Mouse (Mus musculus): ENCODE results near the gene Jazf1. TPM values are rescaled to one million over a fixed set of nuclear protein-coding genes. Genes with fewer than 3 reads are reported as not detected.

Jazf1 gene
- total RNA-seq, 2 experiments from 2014 or later, result 7.3 to 8.2 TPM

GRCm38 (mm10) chr6:52724805-52725439 lies 343.5 kb downstream of the Jazf1 start:
- peak; percentile 7 to 28 for DNase-seq (ENCODE audit: low spot score in 2 of 2)

Other genes with a start within 250 kb of the Jazf1 start
- 1 to 10 TPM; 7.2 to 7.4 TPM for gene Creb5, start 218.6 kb upstream of the Jazf1 start, total RNA-seq (2021)